Mouse (Mus musculus) heart, adult 9 months (tissue): ENCODE data around the gene Wwc1.
"Not testable (repeated sequence)": the region's sequence is repeated elsewhere in the genome, so short reads cannot be mapped to it uniquely, and the experiment has no call there.

Experiments used
- DNase-seq, 2 experiments: peaks; one replicate each; pipeline ENCODE4 v3.0.0; 2022; ENCODE audit warnings: low spot score in 2 of 2

Wwc1 gene

DNA sequence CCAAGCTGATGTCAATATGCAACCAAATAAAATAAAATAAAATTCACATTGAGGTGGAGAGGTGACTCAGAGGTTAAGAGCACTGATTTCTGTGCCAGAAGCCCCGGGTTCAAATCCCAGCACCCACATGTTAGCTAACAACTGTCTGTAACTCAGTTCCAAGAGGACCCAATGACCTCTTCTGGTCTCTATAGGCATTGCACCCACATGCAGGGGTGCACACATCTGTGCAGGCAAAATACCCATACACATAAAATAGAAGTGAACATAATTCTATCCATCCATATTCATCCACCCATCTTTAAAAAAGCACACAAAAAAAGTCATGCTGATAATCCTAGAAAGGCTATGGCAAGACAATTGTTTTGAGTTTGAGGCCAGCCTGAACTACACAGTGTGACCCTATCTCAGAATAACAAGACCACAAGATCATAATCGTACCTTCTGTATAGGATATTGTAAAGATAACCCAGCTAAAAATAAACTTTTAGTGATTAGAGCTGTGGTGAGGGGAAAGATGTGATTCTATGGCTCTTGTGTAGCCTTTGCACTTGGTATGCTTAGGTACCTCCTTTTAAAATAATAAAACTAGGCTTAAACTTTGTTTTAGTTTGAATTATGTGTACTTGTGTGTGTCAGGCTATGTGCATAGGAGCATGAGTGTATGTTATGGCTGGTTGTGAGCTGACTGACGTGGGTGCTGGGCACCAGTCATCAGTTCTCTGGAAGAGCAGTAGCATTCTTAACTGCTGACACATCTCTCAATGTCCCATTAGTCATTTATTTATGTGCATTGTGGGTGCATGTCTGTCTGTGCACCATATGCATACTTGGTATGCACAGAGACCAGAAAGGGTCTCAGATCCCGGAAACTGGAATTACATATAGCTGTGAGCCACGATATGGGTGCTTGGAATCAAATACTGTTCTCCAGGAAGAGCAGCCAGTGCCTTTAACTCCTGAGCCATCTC, 142.9 kb downstream of the Wwc1 start:
- DNase-seq = no peak

DNA sequence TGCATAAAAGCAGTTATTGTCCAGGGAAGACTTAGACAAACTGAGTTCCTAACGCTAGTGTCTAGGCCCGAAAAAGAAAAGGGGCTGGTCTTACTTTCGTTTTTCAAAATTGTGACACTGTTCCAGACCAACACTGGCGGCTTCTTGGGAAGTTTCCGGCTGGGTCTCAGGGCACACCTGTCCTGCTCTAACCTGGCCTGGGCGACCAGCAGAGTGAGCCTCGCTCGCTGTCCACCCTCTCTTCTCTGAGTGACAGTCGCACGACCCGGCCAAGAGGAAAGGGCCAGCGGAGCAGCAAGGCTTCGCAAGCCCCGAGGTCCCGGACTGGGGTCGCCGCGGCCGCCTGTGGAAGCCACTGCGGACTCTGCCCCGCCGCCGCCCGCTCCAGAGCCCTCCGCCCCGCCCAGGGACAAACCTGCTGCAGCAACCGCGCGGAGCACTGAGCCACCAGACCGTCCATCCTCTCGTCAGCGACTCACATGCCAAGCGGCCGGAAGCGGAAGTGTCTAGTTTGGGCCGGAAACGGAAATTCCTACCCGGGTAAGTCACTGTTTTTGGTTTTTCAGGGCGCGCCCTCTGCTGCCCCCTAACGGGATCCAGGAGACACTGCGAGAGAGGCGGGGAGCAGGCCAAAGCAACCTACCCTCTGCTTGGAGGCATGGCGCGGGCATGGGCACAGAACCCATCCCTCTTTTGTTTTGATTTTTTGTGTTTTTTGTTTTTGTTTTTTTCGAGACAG, 146.1 kb downstream of the Wwc1 start, which contains the start of gene Rars:
Gene Rars, minus strand, starts transcription at position 485 of the 739 bp plus-strand sequence.
- DNase-seq = peak; percentile 92 to 94

- DNase-seq = no peak
Measured at GRCm38 (mm10) chr11:35833270-35833669, 147.1 kb downstream of the Wwc1 start.

GRCm38 (mm10) chr11:35832139-35832538, 148.2 kb downstream of the Wwc1 start:
- DNase-seq = no peak

DNA sequence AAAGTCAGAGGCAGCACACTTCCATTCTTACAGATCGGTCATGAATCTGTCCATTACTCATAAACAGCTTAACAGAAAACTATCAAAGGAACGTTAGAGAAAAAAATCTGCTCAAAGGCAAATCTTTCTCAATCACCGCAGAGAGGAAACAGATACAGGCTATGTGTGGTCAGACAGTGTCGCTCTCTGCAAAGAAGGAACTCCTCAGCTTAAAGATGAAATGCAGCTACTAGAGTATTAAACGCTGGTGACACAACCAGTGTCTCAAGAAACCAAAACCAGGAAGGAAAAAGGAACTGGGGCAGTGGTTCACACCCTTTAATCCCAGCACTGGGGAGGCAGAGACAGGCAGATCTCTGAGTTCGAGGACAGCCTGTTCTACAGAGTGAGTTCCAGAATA, 152.6 kb downstream of the Wwc1 start:
- DNase-seq = no peak

DNA sequence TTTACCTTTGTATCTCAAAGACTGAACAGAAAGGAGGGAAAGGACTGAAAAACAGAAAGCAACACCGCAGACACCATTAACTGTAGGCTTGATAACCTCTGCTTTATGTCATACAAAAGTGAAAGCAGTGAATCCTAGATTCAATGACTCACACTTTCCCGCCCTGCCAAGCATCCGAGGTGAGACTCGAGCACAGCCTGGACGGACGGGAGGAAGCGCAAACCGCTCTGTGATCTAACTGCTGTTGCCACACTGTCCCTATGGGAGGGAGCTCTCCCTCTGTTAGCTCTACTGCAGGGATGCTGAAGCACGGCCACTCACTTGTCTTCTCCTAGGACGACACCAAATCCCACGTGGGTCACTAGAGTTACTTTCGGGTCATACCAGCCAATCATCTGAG, 164.0 kb downstream of the Wwc1 start:
- DNase-seq = no peak

GRCm38 (mm10) chr11:35811458-35811857, 168.9 kb downstream of the Wwc1 start:
- no peak for DNase-seq

- DNase-seq = no peak
Measured at GRCm38 (mm10) chr11:35801332-35801731, 179.0 kb downstream of the Wwc1 start.

- DNase-seq = no peak
Measured at GRCm38 (mm10) chr11:35798874-35799273, 181.5 kb downstream of the Wwc1 start, which contains the start of gene Fbll1. Gene Fbll1 (minus strand): TSS chr11:35798884.

DNA sequence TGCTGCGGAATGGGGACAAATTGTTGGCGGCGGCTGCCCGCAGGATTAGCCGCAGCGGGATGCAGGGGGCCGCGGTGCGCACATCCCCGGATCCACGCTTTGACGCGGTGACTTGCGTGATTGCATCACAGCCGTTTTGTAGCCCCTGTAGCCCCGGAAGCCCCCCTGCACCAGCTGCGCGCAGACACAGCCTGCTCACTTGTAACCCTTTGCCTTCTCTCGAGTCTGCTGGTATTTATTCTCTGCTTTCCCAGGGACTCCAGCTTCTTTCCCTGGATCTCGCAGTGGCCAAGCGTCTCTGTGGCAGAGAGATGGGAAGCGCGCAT, 181.9 kb downstream of the Wwc1 start:
- no peak for DNase-seq

DNA sequence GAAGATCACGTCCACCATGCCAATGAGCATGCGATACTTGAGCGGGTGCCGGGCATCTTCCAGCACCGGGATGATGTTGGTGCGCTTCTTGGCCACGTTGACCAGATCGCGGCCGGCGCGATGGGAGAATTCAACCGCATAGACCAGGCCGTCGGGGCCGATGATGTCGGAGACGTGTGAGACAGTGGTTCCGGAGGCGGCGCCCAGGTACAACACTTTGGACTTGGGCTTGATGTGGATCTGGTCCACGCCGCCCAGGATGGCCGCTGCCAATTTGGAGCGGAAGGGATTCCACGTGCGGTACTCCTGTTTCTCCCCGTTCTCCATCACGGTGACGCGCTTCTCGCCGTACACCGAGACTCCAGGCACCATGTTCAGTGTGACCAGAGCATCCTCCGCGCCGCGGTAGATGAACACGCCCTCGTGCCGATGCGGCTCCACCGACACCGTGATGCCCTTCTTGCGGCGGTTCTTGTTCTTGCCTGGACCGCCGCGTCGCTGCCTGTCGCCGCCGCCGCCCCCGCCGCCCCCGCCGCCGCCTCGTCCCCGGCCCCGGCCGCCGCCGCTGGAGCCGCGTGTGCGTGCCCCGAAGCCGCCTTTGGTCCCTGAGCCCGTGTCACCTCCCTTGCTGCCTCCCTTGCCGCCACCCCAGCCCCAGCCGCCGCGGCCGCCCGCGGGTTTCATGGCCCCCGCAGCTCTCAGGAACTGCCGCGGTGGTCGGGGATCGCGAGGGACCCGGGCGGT, 182.4 kb downstream of the Wwc1 start:
- DNase-seq = no peak

DNA sequence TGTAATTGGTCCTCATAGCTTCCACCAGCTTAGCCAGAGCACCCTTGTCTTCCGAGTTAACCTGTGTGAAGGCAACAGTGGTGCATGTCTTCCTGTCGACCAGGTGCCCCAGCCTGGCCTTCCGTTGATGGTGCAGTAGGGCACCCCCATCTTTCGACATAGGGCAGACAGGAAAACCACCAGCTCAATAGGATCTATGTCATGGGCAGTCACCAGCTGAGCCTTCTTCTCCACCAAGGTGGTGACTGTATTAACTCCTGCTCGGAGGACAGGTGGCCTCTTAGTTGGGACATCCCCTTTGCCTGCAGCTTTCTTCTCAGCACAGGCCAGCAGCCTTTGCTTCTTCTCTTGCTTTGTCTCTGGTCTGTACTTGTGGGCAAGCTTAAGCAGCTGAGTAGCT, 187.5 kb downstream of the Wwc1 start:
- not testable (repeated sequence) for DNase-seq

GRCm38 (mm10) chr11:35788443-35788842, 191.9 kb downstream of the Wwc1 start:
- DNase-seq = no peak
